Mouse (Mus musculus) kidney, embryonic 16.5 days (tissue): ENCODE measurements around the gene Cyp2a4. TPM values are rescaled to one million over a fixed set of nuclear protein-coding genes. Genes with fewer than 3 reads are reported as not detected.
"Not testable (repeated sequence)": the region's sequence is repeated elsewhere in the genome, so short reads cannot be mapped to it uniquely, and the experiment has no call there.

Source experiments
- ATAC-seq: fragments of 200-750 bp; cut with Nextera tagmentation; 2 replicates; pipeline ENCODE4 v1.8.0; 2017; ENCODE audit warnings: moderate TSS enrichment; ENCODE audit not compliant: low FRiP score, low TSS enrichment
- H3K27ac ChIP-seq: fragments of 300-500 bp; sonication (generic); 2 replicates; pipeline ENCODE4 v1.5.1; 2014; ENCODE audit warnings: low read length
- H3K27me3 ChIP-seq: fragments of 300-500 bp; sonication (generic); 2 replicates; pipeline ENCODE4 v1.6.1; 2014; ENCODE audit warnings: low read length, control low read depth, mixed read lengths; ENCODE audit not compliant: insufficient read depth
- H3K36me3 ChIP-seq: fragments of 300-500 bp; sonication (generic); 2 replicates; pipeline ENCODE4 v1.6.1; 2014; ENCODE audit warnings: low read length, control low read depth, mixed read lengths; ENCODE audit not compliant: insufficient read depth
- H3K4me1 ChIP-seq: fragments of 300-500 bp; sonication (generic); 2 replicates; pipeline ENCODE4 v1.6.1; 2014; ENCODE audit warnings: low read length, control low read depth, mixed read lengths; ENCODE audit not compliant: insufficient read depth
- H3K4me2 ChIP-seq: fragments of 300-500 bp; sonication (generic); replicated peaks from 2 replicates; pipeline ENCODE4 v1.6.1; 2014; ENCODE audit warnings: low read depth, low read length
- H3K4me3 ChIP-seq: fragments of 300-500 bp; sonication (generic); 2 replicates; pipeline ENCODE4 v1.5.1; 2014; ENCODE audit warnings: mild to moderate bottlenecking, low read length
- H3K9ac ChIP-seq: fragments of 300-500 bp; sonication (generic); replicated peaks from 2 replicates; pipeline ENCODE4 v1.6.1; 2014; ENCODE audit warnings: low read length
- H3K9me3 ChIP-seq: fragments of 300-500 bp; sonication (generic); 2 replicates; pipeline ENCODE4 v1.6.1; 2016; ENCODE audit warnings: low read length, control low read depth
- WGBS: fragments of 180-500 bp; shearing (Covaris S2); extraction: QIAGEN DNeasy Blood & Tissue Kit; methylation state at CpG from one replicate; pipeline ENCODE4 v1.1.7; 2014; 5-methylcytosine and 5-hydroxymethylcytosine counted together
- polyA plus RNA-seq: library from polyadenylated mRNA; unstranded; fragments of >200 nt; fragmentation: Nextera tagmentation; extraction: Ambion mirVana; gene quantifications from 2 replicates; pipeline ENCODE4 v1.2.1, GENCODE M21; 2015

Cyp2a4 gene
- not detected in 2 replicates for polyA plus RNA-seq

DNA sequence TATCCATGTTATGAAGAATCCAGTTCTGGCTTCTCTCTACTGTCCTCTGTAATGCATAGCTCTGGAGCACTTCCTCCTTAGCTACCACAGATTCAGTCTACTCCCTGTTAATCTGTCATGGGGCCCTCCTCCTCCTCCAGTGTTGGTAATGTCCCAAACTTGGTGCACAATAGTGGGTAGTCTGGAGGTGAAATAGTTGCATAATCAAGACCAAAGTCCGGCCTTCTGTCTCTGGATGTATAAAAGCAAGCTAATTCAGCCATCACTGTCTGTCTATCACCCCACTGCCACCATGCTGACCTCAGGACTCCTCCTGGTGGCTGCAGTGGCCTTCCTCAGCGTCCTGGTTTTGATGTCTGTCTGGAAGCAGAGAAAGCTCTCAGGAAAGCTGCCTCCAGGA, at the start of gene Cyp2a4:
Gene Cyp2a4 (plus strand): TSS at position 244 of the 400 bp plus-strand sequence.
- not testable (repeated sequence) for H3K4me1 ChIP-seq, H3K36me3 ChIP-seq, H3K27ac ChIP-seq, H3K9ac ChIP-seq, H3K27me3 ChIP-seq, H3K4me2 ChIP-seq, H3K9me3 ChIP-seq, ATAC-seq, H3K4me3 ChIP-seq
- WGBS, result 48% methylated on average over 2 of the region's 2 CpGs

GRCm38 (mm10) chr7:26260034-26260433, 46.9 kb upstream of the Cyp2a4 start, which contains the start of gene Vmn1r184:
TSS of gene Vmn1r184 (plus strand) at chr7:26260334.
- H3K4me2 ChIP-seq, H3K27ac ChIP-seq, H3K4me3 ChIP-seq, ATAC-seq, H3K9me3 ChIP-seq, H3K36me3 ChIP-seq, H3K4me1 ChIP-seq, H3K9ac ChIP-seq, H3K27me3 ChIP-seq: not testable (repeated sequence)
- WGBS, result 78% methylated on average over 1 of the region's 1 CpGs

- H3K36me3 ChIP-seq, H3K4me1 ChIP-seq, H3K27ac ChIP-seq, H3K9me3 ChIP-seq, ATAC-seq, H3K4me3 ChIP-seq, H3K9ac ChIP-seq, H3K4me2 ChIP-seq, H3K27me3 ChIP-seq: not testable (repeated sequence)
- 88% methylated on average over 7 of the region's 8 CpGs for WGBS
These were observed 3.4 kb upstream of the Cyp2a4 start for GRCm38 (mm10) chr7:26303429-26304166.

DNA sequence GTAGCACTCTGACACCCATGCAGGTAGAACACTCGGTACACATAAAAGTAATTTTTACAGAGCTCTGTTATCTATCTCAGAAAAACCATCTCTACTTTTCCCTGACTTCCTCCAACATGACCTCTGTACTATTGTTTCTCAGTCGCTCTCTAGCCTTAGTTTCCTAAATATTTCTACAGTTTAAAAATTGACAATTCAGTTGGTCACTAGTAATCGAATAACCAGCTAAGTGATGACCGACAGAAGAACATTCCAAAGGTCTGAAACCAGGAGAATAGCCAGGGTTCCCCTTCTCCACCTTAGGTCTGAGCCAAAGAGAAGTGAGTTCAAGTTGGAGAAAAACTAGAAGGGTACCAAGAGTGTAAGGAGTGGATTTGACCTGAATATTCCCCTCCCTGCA, 4.8 kb downstream of the Cyp2a4 start:
- H3K9ac ChIP-seq, H3K4me1 ChIP-seq, H3K27ac ChIP-seq, ATAC-seq, H3K36me3 ChIP-seq, H3K9me3 ChIP-seq, H3K4me3 ChIP-seq, H3K27me3 ChIP-seq, H3K4me2 ChIP-seq: not testable (repeated sequence)
- 84% methylated on average over 4 of the region's 4 CpGs for WGBS

DNA sequence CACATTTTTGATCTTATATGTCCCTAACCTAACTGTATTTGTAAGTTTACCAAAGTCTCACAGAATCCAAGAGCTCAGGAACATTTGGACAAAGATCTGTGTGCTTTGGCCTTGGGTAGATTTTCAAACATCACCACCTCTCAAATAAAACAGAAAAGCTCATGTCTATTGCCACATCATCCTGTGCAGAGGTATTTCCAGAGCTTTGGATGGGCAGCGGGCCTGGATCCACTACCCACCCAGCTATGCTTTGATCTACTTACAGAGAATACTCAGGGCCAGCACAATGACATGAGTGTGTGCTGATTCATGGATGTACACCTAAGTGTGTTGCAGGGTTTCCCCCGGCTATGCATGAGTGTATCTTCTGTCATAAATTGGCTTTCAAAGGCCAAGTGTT, 8.2 kb downstream of the Cyp2a4 start:
- WGBS, result 93% methylated on average over 2 of the region's 2 CpGs
- not testable (repeated sequence) for ATAC-seq, H3K36me3 ChIP-seq

DNA sequence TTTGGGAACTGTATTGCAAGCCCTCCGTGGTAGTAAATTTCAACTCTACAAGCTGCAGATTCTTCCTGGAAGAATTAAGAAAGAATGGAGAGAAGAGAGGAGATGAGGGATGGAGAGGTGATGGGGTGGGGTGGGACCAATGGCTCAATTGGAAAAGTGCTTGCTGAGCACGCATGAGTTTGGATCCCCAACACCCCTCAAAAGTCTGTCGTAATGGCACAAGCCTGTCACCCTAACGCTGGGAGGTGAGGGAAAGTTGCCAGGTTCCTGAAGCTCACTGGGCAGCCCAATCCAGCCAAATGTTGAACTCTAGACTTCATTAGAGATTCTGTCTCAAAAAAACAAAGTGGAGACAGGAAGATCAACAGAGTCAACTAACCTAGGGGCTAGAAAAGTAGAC, 8.8 kb downstream of the Cyp2a4 start:
- H3K27ac ChIP-seq, H3K4me3 ChIP-seq, H3K4me2 ChIP-seq, H3K4me1 ChIP-seq, H3K9me3 ChIP-seq, ATAC-seq, H3K27me3 ChIP-seq, H3K36me3 ChIP-seq, H3K9ac ChIP-seq: not testable (repeated sequence)
- 83% methylated on average over 4 of the region's 4 CpGs for WGBS

More for the DNA sequence above, 8.2 kb downstream of the Cyp2a4 start:
- not testable (repeated sequence) for H3K4me3 ChIP-seq, H3K9me3 ChIP-seq, H3K4me2 ChIP-seq, H3K27me3 ChIP-seq, H3K4me1 ChIP-seq, H3K9ac ChIP-seq, H3K27ac ChIP-seq

DNA sequence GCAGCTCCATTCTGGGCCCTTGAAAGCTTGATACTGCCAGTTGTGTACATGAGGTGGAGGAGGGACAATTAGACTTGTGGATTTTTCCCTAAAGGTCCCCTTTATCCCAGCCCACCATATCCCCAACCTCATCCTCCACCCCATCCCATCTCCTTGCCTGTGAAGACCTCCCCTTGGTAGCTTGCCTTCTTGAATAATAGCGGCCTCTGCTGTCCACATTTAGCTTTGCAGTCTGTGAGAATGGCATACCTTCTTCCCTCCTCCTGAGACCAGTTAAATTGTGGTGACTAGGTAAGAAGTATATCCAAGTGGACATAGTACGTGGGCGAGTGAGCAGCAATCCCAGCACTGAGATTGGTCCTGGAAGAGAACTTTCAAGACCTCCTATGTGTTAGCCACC, 13.4 kb downstream of the Cyp2a4 start:
- H3K4me3 ChIP-seq, ATAC-seq, H3K27me3 ChIP-seq, H3K36me3 ChIP-seq, H3K9me3 ChIP-seq, H3K27ac ChIP-seq, H3K4me1 ChIP-seq, H3K9ac ChIP-seq, H3K4me2 ChIP-seq: not testable (repeated sequence)
- 57% methylated on average over 3 of the region's 3 CpGs for WGBS

GRCm38 (mm10) chr7:26350177-26350576, 43.2 kb downstream of the Cyp2a4 start:
- not testable (repeated sequence) for ATAC-seq, H3K4me3 ChIP-seq, H3K4me1 ChIP-seq, H3K9me3 ChIP-seq, H3K27me3 ChIP-seq, H3K27ac ChIP-seq, H3K4me2 ChIP-seq, H3K9ac ChIP-seq, H3K36me3 ChIP-seq

DNA sequence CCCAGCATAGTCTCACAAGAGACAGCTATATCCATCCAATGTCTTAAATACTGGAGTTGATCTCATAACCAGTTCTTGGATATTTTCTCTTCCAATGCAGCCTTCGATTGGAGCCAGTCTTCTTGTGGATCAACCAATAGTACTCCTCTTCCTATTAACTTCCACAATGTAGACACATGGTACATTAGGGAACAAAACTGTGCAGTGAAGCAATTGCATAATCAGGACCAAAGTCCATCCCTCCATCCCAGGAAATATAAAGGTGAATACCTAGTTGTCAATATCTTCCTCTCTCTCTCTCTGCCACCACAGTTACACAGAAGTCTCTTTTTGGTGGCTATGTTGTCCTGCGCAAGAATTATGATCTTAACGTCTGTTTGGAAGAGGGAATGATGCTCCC, 45.3 kb downstream of the Cyp2a4 start:
- not testable (repeated sequence) for H3K4me1 ChIP-seq, H3K27me3 ChIP-seq, H3K27ac ChIP-seq, H3K4me3 ChIP-seq, H3K4me2 ChIP-seq, H3K9me3 ChIP-seq, H3K36me3 ChIP-seq, H3K9ac ChIP-seq, ATAC-seq
- WGBS, result 76% methylated on average over 2 of the region's 3 CpGs

DNA sequence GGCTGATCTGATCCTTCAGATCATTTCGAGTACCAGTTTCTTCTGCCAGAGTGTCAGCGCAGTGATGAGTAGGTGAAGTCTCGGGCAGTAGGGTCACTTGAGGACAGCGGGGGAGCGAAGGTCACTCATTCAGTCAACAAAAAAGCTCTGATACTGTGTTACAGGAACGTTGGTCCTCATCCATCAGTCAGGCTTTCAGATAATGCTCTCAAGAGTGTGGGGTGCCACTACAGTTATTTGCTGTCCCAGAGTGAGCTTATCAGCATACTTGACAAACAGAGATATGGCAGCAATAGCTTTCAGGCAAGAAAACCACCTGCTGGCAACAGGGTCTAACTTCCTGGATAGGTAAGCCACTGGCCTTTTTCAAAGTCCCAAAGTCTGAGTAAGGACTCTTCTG, 49.8 kb downstream of the Cyp2a4 start:
- H3K4me3 ChIP-seq, H3K27ac ChIP-seq, H3K4me1 ChIP-seq, H3K27me3 ChIP-seq, H3K9me3 ChIP-seq, H3K4me2 ChIP-seq, H3K9ac ChIP-seq, H3K36me3 ChIP-seq, ATAC-seq: not testable (repeated sequence)
- WGBS, result 89% methylated on average over 5 of the region's 6 CpGs
